Mouse (Mus musculus) kidney, postnatal 4 days (tissue): ENCODE data around the gene Rxfp4.

Experiments
- DNase-seq, 2 experiments: peaks; one replicate each; pipeline ENCODE4 v3.0.0; 2021; ENCODE audit warnings: mixed read lengths in 2 of 2

The Rxfp4 gene

DNA sequence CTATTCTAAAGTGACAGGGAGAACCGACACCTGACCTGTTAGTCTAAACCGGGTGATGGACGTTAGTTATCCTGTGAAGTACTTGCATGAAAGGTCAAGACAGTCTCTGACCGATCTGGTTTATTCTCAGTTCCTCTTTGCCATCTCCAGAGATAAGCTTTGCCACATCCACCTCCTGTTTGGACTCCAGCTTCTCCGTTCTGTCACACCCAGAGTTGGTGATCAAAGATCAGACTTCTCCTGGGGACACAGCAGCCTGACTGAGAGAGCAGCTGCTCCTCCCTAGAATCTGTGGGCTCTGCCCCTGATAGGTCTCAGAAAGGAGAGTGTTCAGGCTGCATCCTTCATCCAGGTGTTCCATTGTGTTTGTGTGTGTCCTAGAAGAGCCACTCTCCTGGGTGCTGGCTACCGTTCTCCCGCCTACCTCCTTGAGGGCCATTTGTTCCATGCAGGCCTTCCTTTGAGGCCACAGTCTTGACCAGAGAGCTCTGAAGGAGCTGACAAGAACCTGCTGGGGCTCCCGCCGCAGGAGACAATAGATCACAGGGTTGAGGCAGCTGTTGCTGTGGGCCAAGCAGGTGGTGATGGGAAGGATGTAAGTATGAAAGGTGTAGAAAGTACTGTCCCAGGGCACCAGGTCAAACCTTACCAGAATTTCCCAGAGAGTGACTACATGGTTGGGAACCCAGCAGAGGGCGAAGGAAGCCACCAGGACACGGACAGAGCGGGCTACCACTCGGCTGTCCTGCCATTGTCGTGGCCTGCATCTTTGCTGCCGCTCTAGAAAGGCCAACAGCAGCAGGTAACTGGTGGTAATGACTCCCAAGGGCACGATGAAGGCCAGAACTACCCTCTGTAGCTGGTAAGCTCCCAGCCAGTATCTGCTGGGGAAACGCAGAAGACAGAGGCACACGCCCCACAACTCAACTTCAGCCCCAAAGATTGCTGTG lies 998 bp downstream of the Rxfp4 start:
- DNase-seq: peak in 1 of 2 experiments; percentile 5

DNA sequence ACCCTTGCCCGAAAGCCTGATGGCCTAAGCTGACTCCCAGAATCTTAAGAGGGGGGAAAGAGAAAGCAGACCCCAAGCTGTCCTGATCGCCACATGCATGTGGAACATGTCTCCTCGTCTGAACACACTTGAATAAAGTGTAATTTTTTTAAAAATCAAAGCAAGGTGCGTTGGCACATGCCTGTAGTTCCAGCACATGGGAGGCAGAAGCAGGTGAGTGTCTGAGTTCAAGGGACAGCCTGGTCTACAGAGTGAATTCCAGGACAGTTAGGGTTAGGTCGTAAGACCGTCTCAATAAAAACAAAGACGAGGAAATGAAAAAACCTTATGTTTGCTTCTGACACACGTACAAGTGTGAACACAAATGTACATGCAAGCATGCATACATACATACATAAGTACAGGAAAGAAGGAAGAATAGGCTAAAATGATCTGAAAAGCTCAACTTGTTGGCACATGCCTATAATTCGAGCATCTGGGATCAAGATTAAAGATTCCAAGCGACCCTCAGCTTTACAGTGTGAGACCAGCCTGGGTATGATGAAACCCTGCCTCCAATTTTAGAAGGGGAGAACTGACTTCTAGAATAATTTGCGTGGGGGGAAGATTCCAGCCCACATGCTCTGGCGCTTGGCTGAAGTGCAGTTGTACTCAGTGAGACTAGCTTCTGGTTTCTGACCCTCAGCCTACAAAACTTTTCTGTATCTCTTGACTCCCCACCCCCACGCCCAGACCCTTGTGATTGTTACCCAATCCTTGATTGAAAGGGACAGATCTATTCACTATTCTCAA lies 2.0 kb downstream of the Rxfp4 start:
- DNase-seq: peak in 1 of 2 experiments; percentile 40

DNA sequence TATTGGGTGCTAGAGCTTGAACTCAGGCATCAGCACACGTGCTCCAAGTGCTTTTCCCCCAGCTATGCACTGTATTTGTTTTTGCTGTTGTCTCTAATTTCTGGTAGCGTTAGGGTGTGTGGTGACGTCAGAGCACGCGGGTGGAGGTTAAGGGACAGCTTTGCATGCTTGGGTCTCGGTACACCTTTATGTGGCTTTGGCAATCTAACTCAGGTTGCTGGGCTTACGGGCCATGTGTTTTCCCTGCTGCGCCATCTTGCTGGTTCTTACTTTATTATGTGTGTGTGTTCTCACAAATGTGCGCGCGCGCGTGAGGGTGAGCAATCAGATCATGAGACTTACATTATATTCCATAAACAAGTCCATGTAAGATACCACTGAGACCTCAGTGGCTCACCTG lies 3.0 kb downstream of the Rxfp4 start:
- peak in 1 of 2 experiments; percentile 1 for DNase-seq

DNA sequence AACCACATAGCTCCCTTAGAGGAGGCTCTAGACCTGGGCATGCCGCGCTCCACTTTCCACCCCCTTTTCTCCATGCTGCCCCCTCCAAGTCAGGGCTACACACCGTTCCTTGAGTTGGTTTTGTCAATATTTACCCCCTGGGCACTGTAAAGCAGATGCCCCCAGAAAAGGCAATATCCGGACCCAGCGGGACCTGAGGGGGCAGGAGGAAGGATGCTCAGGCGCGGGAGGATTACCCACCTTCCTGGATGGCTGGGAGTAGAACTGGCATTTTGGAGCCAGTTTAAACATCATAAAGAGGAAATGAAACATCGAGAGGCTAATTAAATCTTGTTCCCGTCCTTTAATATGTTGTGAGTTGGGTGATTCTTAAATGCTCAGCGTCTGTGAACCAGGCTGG lies 3.8 kb downstream of the Rxfp4 start:
- peak in 1 of 2 experiments; percentile 4 for DNase-seq

DNA sequence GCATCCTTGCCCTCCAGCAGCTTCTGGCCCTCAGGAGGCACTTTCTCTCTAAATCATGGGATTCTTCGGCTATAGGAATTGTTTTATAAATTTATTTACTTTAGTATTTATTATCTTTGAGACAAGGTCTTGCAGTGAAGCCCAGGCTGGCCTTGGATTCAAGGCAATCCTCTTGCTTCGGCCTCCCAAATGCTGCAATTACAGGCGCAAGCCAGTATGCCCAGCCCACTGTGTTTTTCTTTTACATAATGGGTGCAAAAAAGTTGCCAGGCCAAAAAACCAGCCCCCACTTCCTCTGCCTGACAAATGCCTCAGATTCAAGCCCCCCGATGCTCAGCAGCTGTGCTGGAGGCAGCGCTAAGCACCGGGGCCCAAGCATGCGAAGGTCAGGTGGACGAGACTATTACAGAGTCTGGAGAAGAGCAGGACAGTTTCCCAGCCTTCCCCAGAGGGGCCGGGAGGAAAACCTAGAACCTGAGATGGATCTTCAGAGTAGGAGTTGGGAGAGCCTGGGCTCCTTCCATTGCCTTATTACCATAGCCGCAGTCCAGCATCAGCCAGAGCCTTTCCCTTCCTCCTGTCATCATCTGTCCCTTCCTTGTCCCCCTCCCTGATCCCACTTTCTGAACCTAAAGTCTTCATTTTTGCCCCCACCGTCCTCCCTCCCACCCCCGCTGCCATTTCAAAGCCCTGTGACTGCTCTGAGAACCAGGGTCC lies 4.3 kb downstream of the Rxfp4 start:
- peak in 1 of 2 experiments; percentile 11 for DNase-seq

DNA sequence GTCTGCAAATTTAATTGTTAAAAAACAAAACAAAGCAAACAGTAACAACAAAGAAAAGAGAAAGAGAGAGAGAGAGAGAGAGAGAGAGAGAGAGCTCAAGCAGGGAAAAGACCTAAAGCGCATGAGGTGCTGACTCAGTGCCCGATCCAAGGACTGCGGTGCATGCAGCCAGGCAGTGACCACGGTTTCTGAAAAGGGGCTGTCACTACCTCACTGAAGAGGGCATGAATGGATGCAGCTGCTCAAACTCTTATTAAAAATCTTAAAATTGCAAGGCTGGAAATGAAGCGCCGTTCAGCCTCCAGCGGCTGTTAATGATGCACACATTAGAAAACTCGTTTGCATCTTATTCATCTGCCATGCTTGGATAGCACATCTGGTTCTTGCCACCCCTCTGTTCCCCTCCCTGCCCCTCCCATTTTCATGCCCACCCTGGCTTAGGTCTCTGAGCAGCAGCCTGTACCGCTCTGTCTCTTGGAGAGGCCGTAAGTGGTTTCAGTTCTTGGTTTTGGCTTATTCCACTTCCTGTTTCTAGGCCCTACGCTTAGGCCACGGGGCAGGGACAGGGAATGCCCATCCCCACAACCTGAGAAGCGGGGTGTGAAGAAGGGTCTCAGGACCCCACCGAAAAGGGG lies 5.0 kb downstream of the Rxfp4 start:
- DNase-seq: peak; percentile 1 to 3

DNA sequence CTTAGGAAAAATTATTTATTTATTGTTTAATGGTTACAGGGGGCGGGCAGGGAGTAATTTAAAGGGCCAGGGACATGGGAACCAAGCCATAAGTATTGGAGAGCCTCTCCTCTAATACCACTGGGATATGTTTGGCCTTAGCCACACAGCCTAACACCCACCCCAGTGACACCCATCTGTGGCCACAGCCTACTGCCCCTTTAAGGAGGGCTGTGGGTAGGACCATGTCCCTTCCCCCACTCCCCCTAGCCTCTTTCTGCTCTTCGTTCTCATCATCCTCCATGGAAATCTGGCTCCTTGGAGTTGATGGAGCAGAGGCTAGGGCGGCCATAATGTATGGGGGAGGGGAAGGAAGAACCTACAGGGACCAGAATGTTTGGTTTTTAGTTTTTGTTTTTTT lies 5.9 kb downstream of the Rxfp4 start:
- peak; percentile 1 for DNase-seq

DNA sequence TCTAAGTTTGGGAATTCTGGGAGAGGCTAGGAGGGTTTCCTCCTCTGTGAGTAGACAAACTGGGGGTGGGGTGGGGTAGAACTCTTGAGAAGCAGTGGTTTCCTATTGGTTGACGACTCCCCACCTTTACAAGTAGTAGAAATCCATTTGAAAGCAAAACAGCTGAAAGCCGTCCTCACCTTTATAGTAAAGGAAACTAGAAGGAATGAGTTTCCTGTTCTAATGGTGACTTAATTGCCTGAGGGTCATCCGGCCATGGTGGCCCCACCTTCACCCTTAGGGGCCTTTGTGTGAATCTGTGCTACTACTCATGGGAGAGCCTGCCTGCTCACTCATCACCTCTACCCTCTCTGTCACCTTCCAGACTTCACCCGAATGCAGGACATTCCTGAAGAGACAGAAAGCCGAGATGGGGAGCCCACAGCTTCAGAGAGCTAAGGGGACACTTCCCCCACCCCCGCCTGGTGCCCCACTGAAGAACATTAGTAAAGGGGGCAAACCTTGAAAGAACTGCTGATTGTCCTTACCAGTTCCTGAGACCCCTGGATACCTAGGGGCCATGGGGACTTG lies 6.4 kb downstream of the Rxfp4 start:
- DNase-seq: peak; percentile 1 to 2

DNA sequence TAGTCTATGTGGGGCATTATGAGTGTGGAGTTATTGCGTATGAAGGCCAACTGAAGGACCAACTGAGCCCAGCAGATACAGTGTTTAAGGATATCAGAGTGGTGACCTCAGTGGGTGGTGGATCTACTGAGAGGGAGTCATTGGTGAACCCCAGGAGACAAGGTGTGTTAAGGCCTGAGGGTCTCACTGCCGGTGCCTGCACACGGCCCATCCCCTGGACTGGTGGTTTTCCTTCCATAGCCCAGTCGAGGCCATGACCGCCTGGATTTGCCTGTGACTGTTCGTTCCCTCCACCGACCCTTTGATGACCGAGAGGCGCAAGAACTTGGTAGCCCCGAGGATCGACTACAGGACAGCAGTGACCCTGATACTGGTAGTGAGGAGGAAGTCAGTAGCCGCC lies 7.0 kb downstream of the Rxfp4 start:
- DNase-seq: peak; percentile 1 to 2

DNA sequence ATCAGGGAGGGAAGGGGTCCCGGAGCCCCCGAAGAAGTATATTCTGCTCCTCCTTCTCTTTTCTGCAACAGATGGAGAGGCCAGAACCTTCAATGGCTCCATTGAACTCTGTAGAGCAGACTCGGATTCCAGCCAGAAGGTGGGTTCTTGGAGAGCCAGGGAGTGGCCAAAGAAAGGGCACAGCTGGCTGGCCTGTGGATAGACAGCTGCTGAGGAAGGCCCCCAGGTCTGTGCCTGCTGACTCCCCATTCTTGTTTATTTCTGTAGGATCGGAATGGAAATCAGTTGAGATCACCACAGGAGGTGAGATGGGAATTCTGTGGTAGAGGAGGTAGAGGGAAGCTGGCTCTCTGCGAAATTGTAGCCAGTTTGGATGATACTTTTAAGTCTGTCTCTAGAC lies 9.9 kb downstream of the Rxfp4 start:
- DNase-seq: peak; percentile 1 to 3

DNA sequence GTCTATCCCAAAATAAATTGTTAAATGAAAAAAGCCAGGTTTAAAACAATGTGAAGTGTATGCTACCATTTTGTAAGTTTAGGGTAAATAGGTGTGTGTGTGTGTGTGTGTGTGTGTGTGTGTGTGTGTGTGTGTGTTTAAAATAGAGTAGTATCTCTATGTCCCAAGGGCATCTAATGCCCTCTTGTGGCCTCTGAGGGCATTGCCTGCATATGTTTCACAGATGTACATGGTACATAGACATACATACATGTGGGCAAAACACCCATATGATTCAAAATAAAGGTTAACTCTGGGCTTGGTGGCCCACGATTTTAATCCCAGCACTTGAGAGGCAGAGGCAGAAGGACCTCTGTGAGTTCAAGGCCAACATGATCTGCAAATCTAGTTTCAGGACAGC lies 12.3 kb downstream of the Rxfp4 start:
- DNase-seq: peak; percentile 83 to 87

DNA sequence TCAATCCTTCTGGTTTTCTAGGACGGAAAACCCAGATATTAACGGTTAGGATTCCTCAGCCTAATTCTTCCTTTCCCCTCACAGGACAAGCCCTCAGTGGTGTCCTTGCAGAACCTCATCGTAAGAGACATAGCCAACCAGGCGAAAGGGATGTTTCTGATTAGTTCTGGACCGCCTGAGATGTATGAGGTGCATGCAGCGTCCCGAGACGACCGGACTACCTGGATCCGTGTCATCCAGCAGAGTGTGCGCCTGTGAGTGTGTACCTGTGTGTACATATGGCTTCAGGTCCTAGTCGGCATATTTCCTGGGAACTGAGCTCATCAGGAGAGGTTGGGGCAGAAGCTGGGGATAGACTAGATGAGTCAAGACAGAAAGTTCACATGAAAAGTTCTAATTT lies 13.7 kb downstream of the Rxfp4 start:
- DNase-seq: no peak

DNA sequence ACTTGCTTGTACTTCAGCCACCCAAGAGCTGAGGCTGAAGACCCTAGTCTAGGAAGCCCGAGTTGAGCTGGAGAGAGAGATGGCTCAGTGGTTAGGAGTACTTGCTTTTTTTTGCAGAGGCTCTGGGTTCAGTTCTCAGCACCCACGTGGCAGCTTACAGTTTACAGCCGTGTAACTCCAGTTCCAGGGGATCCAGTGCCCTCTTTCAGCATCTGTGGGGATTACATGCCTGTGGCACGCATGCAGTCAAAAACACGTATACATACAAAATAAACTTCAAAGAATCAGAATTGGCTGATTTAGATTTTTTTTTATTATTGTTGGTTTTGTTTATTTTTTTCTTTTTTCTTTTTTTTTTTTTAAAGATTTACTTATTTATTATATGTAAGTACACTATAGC lies 15.8 kb downstream of the Rxfp4 start:
- peak in 1 of 2 experiments; percentile 13 for DNase-seq

DNA sequence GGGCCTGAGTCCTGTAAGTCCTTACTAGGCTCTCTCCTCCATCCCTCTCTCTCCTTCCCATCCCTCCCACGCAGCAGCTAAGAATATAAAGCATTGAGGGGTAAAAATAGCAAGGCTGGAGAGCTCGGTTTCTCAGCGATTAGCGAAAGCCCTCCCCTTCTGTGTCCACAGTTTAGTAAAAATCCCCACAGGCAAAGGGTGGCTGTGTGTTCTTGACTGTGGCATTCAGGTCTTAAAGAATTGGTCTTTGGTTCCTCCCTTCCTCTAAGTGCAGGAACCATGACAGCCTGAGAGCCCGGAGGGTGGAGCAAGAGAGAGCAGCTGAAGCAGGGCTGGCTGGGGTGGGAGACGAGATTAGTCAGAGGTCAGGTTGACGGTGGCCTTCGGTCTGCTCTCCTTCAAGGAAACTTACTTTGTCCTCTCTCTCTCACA lies 16.4 kb downstream of the Rxfp4 start:
- DNase-seq: peak; percentile 39 to 62

DNA sequence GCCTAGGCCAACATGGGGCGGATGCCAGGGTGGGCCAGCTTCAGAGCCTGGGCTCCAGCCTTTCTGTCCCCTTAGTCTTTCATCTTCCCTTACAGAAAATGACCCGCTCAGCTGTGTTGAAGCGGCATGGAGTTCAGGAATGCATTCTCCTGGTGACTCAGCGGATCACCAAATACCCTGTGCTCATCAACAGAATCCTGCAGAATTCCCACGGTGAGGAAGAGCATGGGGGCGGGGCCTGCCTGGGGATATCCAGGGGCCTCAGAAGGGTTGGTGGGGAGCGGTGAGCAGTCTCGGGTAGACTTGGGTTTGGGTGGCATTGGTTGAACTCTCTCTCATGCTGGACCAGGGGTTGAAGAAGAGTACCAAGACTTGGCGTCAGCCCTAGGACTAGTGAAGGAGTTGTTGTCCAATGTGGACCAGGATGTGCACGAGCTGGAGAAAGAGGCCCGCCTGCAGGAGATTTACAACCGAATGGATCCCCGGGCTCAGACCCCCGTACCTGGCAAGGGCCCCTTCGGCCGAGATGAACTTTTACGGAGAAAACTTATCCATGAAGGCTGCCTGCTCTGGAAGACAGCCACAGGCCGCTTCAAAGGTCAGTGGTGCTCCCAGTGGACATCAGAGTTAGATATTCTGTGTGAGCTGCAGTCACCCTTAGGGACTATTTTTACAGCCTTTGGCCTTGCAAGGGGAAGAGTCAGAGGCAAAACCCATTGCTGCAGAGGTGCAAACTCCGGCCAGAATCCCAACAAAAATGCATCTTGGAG lies 17.3 kb downstream of the Rxfp4 start:
- DNase-seq: peak; percentile 53 to 63

DNA sequence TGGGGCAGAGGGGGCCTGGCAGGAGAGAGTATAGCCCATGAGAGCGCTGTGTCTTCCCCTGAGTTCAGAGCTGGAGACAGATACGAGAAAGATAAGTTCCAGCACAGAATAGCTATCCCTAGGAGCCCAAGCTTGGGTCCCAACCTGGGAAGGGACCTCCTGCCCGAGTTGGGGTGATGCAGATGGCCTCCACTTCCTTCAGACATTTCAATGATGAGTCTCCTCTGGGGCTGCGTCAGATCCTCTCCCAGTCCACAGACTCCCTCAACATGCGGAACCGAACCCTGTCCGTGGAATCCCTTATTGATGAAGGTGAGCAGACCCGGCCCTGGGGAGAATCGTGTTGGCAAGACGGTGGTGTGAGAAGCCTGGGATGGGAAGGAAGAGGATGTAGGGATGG lies 19.9 kb downstream of the Rxfp4 start:
- peak in 1 of 2 experiments; percentile 1 for DNase-seq

DNA sequence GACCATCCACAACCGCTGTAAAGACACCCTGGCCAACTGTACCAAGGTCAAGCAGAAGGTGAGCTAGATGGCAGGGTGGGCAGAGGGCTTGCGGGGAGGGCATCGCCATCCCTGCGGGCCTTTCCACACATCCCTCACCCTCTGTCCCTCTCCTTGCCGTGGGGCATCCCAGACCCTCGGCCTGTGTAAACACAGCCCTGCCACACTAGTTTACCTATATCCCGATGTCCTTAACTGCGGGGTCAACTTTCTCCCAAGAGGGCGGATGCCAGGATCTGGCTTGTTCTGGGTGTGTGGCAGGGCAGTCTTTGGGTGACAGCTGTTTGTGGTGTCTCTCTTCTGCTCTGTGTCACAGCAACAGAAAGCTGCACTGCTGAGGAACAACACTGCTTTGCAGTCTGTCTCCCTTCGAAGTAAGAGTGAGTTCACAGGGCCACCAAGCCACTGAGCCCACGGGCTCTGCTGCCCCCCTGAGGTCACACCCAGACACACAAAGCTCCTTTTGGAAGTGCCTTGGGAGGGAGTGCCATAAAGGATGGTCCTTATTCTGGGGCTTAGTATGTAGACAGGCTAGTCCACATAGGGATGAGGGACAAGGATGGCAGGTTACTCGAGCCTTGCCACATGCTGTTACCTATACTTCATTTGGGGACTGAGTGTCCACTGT lies 20.9 kb downstream of the Rxfp4 start:
- DNase-seq: peak in 1 of 2 experiments; percentile 57

DNA sequence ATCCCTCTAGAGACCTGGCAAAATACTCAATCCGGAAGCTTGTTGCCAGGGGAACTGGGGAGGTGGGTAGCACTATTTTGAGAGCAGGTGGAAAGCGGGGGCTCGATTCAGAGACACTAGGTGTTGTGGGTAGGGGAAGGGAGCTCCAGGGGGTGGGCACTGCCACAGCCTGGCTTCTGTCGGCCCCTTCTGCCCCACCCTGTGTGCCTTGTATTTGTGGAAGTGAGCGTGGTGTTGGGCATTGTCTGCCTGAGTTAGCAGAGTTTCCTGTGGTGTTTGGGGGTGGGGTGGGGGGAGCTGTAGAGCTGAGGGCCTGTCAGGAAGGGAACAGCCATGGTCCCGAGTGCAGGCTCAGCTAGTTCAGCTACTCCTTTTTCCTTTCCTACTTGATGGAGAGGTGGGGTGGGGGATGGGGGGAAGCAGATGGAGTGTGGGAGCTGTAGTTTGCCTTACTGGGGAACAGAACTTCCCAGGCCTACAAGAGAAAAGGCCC lies 22.0 kb downstream of the Rxfp4 start:
- DNase-seq: peak; percentile 56 to 72

DNA sequence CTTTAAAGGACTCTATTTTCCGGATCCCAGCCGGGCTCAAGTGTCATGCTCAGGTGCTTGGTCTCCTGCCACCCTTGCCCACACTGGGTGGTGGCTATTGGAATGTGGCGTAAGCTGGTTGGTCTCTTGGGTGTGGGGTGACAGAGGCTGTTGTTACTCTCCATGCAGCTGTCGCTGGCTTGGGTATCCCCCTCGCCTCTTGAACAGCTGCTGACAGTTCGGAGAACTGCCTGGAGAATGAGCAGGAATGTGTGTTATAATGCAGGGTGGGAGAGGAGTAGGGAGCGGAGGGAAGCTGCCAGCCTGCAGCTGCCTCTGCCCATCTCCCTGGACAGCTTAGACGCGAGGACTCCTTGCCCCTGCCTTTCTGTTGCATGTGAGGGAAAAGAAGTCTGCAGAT lies 22.9 kb downstream of the Rxfp4 start:
- no peak for DNase-seq

DNA sequence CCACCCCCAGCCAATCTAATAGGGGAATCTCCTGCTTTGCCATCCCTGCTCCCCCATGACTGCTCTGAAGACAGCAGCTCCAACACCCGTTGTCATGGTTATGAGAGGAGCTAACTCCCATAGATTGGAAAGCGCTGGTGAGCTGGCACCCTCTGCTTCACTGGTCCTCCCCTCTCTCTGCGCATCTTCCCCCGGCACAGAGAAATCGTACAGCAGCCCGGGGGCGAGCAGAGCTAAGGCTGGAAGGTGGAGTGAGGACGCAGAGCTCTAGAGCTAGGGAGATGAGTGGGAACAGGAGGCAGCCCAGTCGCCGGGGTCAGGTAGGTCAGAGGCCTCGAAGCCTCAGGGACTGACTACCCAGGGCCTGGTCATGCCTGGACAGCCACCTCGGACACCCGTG lies 23.7 kb downstream of the Rxfp4 start:
- no peak for DNase-seq

DNA sequence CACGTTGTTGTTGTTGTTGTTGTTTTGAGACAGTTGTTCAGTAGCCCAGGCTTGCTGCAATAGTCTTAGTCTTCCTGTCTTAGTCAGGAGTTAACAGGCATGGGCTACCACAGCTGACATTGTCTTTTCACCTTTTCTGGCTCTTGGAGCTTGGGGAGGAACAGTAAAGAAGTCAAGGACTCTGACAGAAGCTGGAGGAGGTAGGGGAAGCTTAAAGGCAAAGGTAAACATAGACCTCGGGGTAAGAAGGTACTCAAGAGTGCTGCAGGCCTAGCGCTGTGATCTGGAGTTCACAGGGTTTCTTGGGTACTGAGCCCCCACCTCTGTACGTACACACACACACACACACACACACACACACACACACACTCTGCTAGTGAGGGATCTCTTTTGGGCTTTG lies 24.2 kb downstream of the Rxfp4 start:
- DNase-seq: no peak
